ENCODE assay signal across 7 mouse cellular contexts in genomic region chr16:8736032-8736431, GRCm38 (mm10). TPM values are rescaled to one million over a fixed set of nuclear protein-coding genes. Genes with fewer than 3 reads are reported as not detected.
A peak's percentile ranks its signal among the peaks of the same experiment; 100 is the strongest.
DNase-seq lines count a peak whose midpoint lies in the region; ATAC-seq and TF ChIP-seq lines count a peak whose summit lies in the region.

No protein-coding gene starts in this region.

- no peaks in the 10 kb centered on the region for H3K27me3 ChIP-seq in E14TG2a.4 (ENCODE audit: insufficient read depth, low read length)
- no peaks in the 10 kb centered on the region for H3K27me3 ChIP-seq in heart, embryonic 14.5 days (ENCODE audit: control insufficient read depth, insufficient read depth, low read length)
- no peaks in the 10 kb centered on the region for H3K27me3 ChIP-seq in liver, embryonic 13.5 days
- no peaks in the 10 kb centered on the region for H3K27me3 ChIP-seq in small intestine, adult 2 months (ENCODE audit: control insufficient read depth, insufficient read depth, low read length)

- no peak for TF ChIP-seq POLR2A in bone marrow, adult 2 months (IDR thresholded peaks at IDR 0.05; ENCODE audit: borderline replicate concordance, control insufficient read depth, low read depth, low read length)
- TF ChIP-seq POLR2A in small intestine, adult 2 months (IDR thresholded peaks at IDR 0.05; ENCODE audit: low read depth, low read length) = no peak

- DNase-seq in liver, embryonic 13.5 days = no peak
- DNase-seq in adrenal gland, adult 2 months = no peak
- no peak for DNase-seq in adrenal gland, postnatal 25 days

- no peak for ATAC-seq in heart, embryonic 14.5 days (ENCODE audit: insufficient number of reproducible peaks, insufficient read depth, low FRiP score, low read depth)
- ATAC-seq in liver, embryonic 13.5 days (ENCODE audit: low read depth) = 0 out of 2 replicates have a peak, but pooled peaks have one; percentile 15

- peaks cover 70% of the 10 kb centered on the region for H3K36me3 ChIP-seq in E14TG2a.4 (ENCODE audit: insufficient read depth, low read length)
- 0 out of 2 replicates have a peak, but pooled peaks cover 2% of the 10 kb centered on the region for H3K36me3 ChIP-seq in heart, embryonic 14.5 days (ENCODE audit: control insufficient read depth, insufficient read depth, low read length)
- H3K36me3 ChIP-seq in liver, embryonic 13.5 days = peaks cover 46% of the 10 kb centered on the region
- no peaks in the 10 kb centered on the region for H3K36me3 ChIP-seq in small intestine, adult 2 months (ENCODE audit: control insufficient read depth, insufficient read depth, low read length)

- peak overlapping the region; percentile 87 for H3K9ac ChIP-seq in heart, embryonic 14.5 days (ENCODE audit: low read length)
- H3K9ac ChIP-seq in liver, embryonic 13.5 days = peak overlapping the region; percentile 100

- H3K9me3 ChIP-seq in E14TG2a.4 (ENCODE audit: low read length) = no peaks in the 10 kb centered on the region
- no peaks in the 10 kb centered on the region for H3K9me3 ChIP-seq in heart, embryonic 14.5 days (ENCODE audit: control insufficient read depth, low read length)
- no peaks in the 10 kb centered on the region for H3K9me3 ChIP-seq in liver, embryonic 13.5 days (replicated peaks)

- H3K4me1 ChIP-seq in E14TG2a.4 (replicated peaks; ENCODE audit: low read depth, low read length) = peaks cover 82% of the 10 kb centered on the region
- peaks cover 13% of the 10 kb centered on the region for H3K4me1 ChIP-seq in bone marrow, adult 2 months (ENCODE audit: control insufficient read depth, insufficient read depth, low read length)
- peaks cover 13 to 42% of the 10 kb centered on the region in 2 experiments for H3K4me1 ChIP-seq in heart, embryonic 14.5 days (ENCODE audit: control insufficient read depth in 2 of 2, insufficient read depth in 2 of 2, low read length in 2 of 2)
- H3K4me1 ChIP-seq in liver, embryonic 13.5 days (replicated peaks) = peaks cover 67% of the 10 kb centered on the region
- peaks cover 24% of the 10 kb centered on the region; the same call in 1 of the 2 replicates for H3K4me1 ChIP-seq in small intestine, adult 2 months (ENCODE audit: control insufficient read depth, insufficient read depth, insufficient read length, low read length)

- peak overlapping the region; percentile 39 for H3K27ac ChIP-seq in bone marrow, adult 2 months (ENCODE audit: control insufficient read depth, insufficient read depth, low read depth, low read length, poor library complexity)
- no peak overlapping the region for H3K27ac ChIP-seq in heart, embryonic 14.5 days (replicated peaks in 1 of 2; ENCODE audit: control insufficient read depth in 1 of 2, insufficient read depth in 1 of 2, low read depth in 2 of 2, low read length in 2 of 2)
- H3K27ac ChIP-seq in liver, embryonic 13.5 days = peak overlapping the region; percentile 96
- H3K27ac ChIP-seq in small intestine, adult 2 months (ENCODE audit: insufficient read depth, low read depth, low read length) = no peak overlapping the region

- no peak for TF ChIP-seq CTCF in E14TG2a.4 (conservative IDR thresholded peaks at IDR 0.05; ENCODE audit: low read length)
- no peak for TF ChIP-seq CTCF in bone marrow, adult 2 months (IDR thresholded peaks at IDR 0.05; ENCODE audit: control insufficient read depth, insufficient read depth, low read length)
- no peak for TF ChIP-seq CTCF in small intestine, adult 2 months (IDR thresholded peaks at IDR 0.05; ENCODE audit: extremely low read depth, insufficient read length, insufficient replicate concordance, low read depth, low read length)

- 5% methylated on average over 8 of the region's 8 CpGs for WGBS in bone marrow, adult 2 months
- WGBS in heart, embryonic 14.5 days = 15% methylated on average over 8 of the region's 8 CpGs
- 9% methylated on average over 8 of the region's 8 CpGs for WGBS in liver, embryonic 13.5 days (ENCODE audit: insufficient replicate concordance)
- WGBS in small intestine, adult 2 months = 3% methylated on average over 8 of the region's 8 CpGs

- H3K4me3 ChIP-seq in E14TG2a.4 (replicated peaks; ENCODE audit: low read length) = peak overlapping the region; percentile 94
- H3K4me3 ChIP-seq in bone marrow, adult 2 months (replicated peaks; ENCODE audit: control insufficient read depth, low read depth, low read length) = peak overlapping the region; percentile 93
- H3K4me3 ChIP-seq in heart, embryonic 14.5 days (ENCODE audit: control insufficient read depth in 1 of 2, insufficient read depth in 1 of 2, low read depth in 1 of 2, low read length in 2 of 2) = peak overlapping the region; percentile 32 to 70; a peak in 3 of 4 replicates
- H3K4me3 ChIP-seq in liver, embryonic 13.5 days (replicated peaks) = peak overlapping the region; percentile 99
- peak overlapping the region; percentile 29 for H3K4me3 ChIP-seq in small intestine, adult 2 months (ENCODE audit: low read depth, low read length)

- H3K4me2 ChIP-seq in heart, embryonic 14.5 days (ENCODE audit: low read length) = peak overlapping the region; percentile 88
- H3K4me2 ChIP-seq in liver, embryonic 13.5 days = peak overlapping the region; percentile 70

RNA-seq across cellular contexts. Expression of gene Gm5767, which starts 55.5 kb away (rescaled TPM):
- polyA plus RNA-seq in bone marrow, adult 2 months (2011; ENCODE audit: insufficient read depth, insufficient read length, low replicate concordance, missing spikeins) = not detected in 2 replicates
- polyA plus RNA-seq in heart, embryonic 14.5 days (2014; fragmentation: Nextera tagmentation; extraction: Ambion mirVana) = not detected in 2 replicates
- not detected in 2 replicates for polyA plus RNA-seq in liver, embryonic 13.5 days (2015; fragmentation: Nextera tagmentation; extraction: Ambion mirVana)
- polyA plus RNA-seq in small intestine, adult 2 months (2012; rRNA removed) = 0.42 TPM in 1 of 2 replicates, not detected in the other
- not detected for total RNA-seq in adrenal gland, adult 2 months (2021)
- 0.25 and 0.29 TPM in 2 replicates for polyA plus RNA-seq in adrenal gland, adult 2 months (2012; rRNA removed)
- total RNA-seq in adrenal gland, postnatal 25 days (2021) = not detected in 2 replicates

RNA-seq across cellular contexts. Expression of gene Usp7, which starts 56.1 kb away (rescaled TPM):
- 136 TPM in 2 replicates for polyA plus RNA-seq in bone marrow, adult 2 months (2011; ENCODE audit: insufficient read depth, insufficient read length, low replicate concordance, missing spikeins)
- polyA plus RNA-seq in heart, embryonic 14.5 days (2014; fragmentation: Nextera tagmentation; extraction: Ambion mirVana) = 27.3 and 28.3 TPM in 2 replicates
- 26.5 and 26.8 TPM in 2 replicates for polyA plus RNA-seq in liver, embryonic 13.5 days (2015; fragmentation: Nextera tagmentation; extraction: Ambion mirVana)
- polyA plus RNA-seq in small intestine, adult 2 months (2012; rRNA removed) = 5.5 and 11.1 TPM in 2 replicates
- 100 to 1,000 TPM in 1 of 2 experiments, 10 to 100 TPM in 1; 83.9 to 128 TPM for total RNA-seq in adrenal gland, adult 2 months (2021)
- 6.8 and 9.6 TPM in 2 replicates for polyA plus RNA-seq in adrenal gland, adult 2 months (2012; rRNA removed)
- 112 and 133 TPM in 2 replicates for total RNA-seq in adrenal gland, postnatal 25 days (2021)

Comparison
In these comparisons a context has a peak if more than half of its experiments do, and no peak if none do; other contexts are left out.
1. H3K4me3 ChIP-seq: peak in every context shown above with its lines; median percentile 99 in liver, embryonic 13.5 days; 94 in E14TG2a.4; 93 in bone marrow, adult 2 months; 51 in heart, embryonic 14.5 days; 29 in small intestine, adult 2 months.
2. H3K27ac ChIP-seq: peak in bone marrow, adult 2 months (single experiment) and liver, embryonic 13.5 days (single experiment); none in heart, embryonic 14.5 days (0 of 2) and small intestine, adult 2 months (single experiment).